Mouse (Mus musculus) midbrain, embryonic 16.5 days (tissue): Measurements from ENCODE around the gene Gm49355. TPM values are rescaled to one million over a fixed set of nuclear protein-coding genes. Genes with fewer than 3 reads are reported as not detected.

Source experiments
- ATAC-seq: fragments of 200-750 bp; cut with Nextera tagmentation; 2 replicates; pipeline ENCODE4 v1.8.0; 2017; ENCODE audit warnings: moderate TSS enrichment
- H3K27ac ChIP-seq: fragments of 300-500 bp; sonication (generic); 2 replicates; pipeline ENCODE4 v1.5.1; 2014; ENCODE audit warnings: mild to moderate bottlenecking, low read length, mixed read lengths
- H3K27me3 ChIP-seq: fragments of 300-500 bp; sonication (generic); 2 replicates; pipeline ENCODE4 v1.6.1; 2014; ENCODE audit warnings: low read depth, low read length, mixed read lengths; ENCODE audit not compliant: control insufficient read depth, insufficient read depth
- H3K36me3 ChIP-seq: fragments of 300-500 bp; sonication (generic); 2 replicates; pipeline ENCODE4 v1.6.1; 2014; ENCODE audit warnings: mild to moderate bottlenecking, low read length, moderate library complexity, mixed read lengths; ENCODE audit not compliant: control insufficient read depth, insufficient read depth
- H3K4me1 ChIP-seq: fragments of 300-500 bp; sonication (generic); 2 replicates; pipeline ENCODE4 v1.6.1; 2014; ENCODE audit warnings: mild to moderate bottlenecking, low read length, mixed read lengths; ENCODE audit not compliant: control insufficient read depth, insufficient read depth
- H3K4me2 ChIP-seq: fragments of 300-500 bp; sonication (generic); 2 replicates; pipeline ENCODE4 v1.6.1; 2014; ENCODE audit warnings: mild to moderate bottlenecking, low read length, mixed read lengths
- H3K4me3 ChIP-seq: fragments of 300-500 bp; sonication (generic); 2 replicates; pipeline ENCODE4 v1.5.1; 2014; ENCODE audit warnings: low read depth, mild to moderate bottlenecking, low read length, moderate library complexity, mixed read lengths
- H3K9ac ChIP-seq: fragments of 300-500 bp; sonication (generic); 2 replicates; pipeline ENCODE4 v1.6.1; 2014; ENCODE audit warnings: low read depth, low read length, mixed read lengths
- H3K9me3 ChIP-seq: fragments of 300-500 bp; sonication (generic); replicated peaks from 2 replicates; pipeline ENCODE4 v1.6.1; 2014; ENCODE audit warnings: mild to moderate bottlenecking, low read length, mixed read lengths; ENCODE audit not compliant: control insufficient read depth, poor library complexity, severe bottlenecking
- WGBS: fragments of 180-500 bp; shearing (Covaris S2); extraction: QIAGEN DNeasy Blood & Tissue Kit; methylation state at CpG from one replicate; pipeline ENCODE4 v1.1.7; 2014; 5-methylcytosine and 5-hydroxymethylcytosine counted together
- polyA plus RNA-seq: library from polyadenylated mRNA; unstranded; fragments of >200 nt; fragmentation: Nextera tagmentation; extraction: Ambion mirVana; gene quantifications from 2 replicates; pipeline ENCODE4 v1.2.1, GENCODE M21; 2015

The Gm49355 gene
- polyA plus RNA-seq, 1 experiment from 2014 or later = 0.14 TPM

DNA sequence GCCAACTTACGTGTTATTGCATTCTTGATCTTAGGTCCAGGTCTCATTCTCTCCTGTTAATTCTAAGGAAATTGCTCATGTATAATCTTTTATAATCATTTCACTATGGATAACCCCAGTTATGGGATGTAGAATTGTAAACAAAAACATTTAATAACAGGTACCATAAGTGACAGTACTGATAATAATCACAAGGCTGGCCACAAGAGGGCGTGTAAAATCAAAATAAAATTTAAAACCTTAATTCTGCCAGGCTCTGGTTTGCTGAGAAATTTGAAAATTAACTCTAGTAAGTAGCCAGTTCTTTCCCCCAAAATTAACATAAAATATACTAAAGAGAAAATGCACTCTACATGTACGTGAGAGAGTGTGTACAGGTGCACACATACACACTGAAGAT is 16.9 kb downstream of the Gm49355 start:
- 61% methylated on average over 3 of the region's 3 CpGs for WGBS
- Histone ChIP-seq H3K9ac (no peak overlapping the region), H3K27ac (no peak overlapping the region), H3K4me2 (no peak overlapping the region), H3K27me3 (no peaks in the 10 kb centered on the region), H3K4me1 (no peaks in the 10 kb centered on the region), H3K36me3 (no peaks in the 10 kb centered on the region; the same call in 1 of the 2 replicates), H3K4me3 (no peak overlapping the region), H3K9me3 (no peaks in the 10 kb centered on the region)
- no peak for ATAC-seq

GRCm38 (mm10) chr14:12303106-12303505 is 19.3 kb downstream of the Gm49355 start:
- Histone ChIP-seq H3K27ac (no peak overlapping the region), H3K4me2 (no peak overlapping the region), H3K9me3 (no peaks in the 10 kb centered on the region), H3K9ac (no peak overlapping the region), H3K27me3 (no peaks in the 10 kb centered on the region), H3K4me1 (no peaks in the 10 kb centered on the region), H3K4me3 (no peak overlapping the region), H3K36me3 (no peaks in the 10 kb centered on the region)
- no peak for ATAC-seq
- WGBS = 57% methylated on average over 2 of the region's 2 CpGs

DNA sequence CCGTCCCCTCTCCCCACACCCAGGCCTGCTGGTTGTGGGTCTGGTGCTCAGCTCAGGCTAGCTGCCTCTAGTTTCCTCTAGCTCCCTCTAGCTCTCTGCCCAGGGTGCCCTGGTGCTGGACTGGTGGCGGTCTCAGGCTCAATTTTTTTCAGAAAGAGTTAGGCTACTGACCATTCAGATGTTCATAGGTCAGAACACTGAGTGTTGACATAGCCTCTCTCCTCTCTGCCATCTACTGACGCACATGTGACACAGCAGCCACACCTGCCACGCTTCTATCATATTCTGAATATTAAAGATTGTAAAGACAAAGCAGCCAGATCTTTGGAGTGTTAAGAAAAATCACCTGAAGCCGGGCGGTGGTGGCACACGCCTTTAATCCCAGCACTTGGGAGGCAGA is 49.8 kb downstream of the Gm49355 start:
- Histone ChIP-seq H3K4me2 (no peak overlapping the region), H3K36me3 (no peaks in the 10 kb centered on the region), H3K4me3 (no peak overlapping the region), H3K4me1 (peaks cover 3% of the 10 kb centered on the region; the same call in 1 of the 2 replicates), H3K27me3 (peaks cover 48% of the 10 kb centered on the region), H3K27ac (no peak overlapping the region), H3K9ac (no peak overlapping the region), H3K9me3 (no peaks in the 10 kb centered on the region)
- ATAC-seq = no peak
- WGBS = 82% methylated on average over 7 of the region's 7 CpGs

GRCm38 (mm10) chr14:12334925-12335324 is 51.1 kb downstream of the Gm49355 start:
- peaks cover 54% of the 10 kb centered on the region for H3K27me3 ChIP-seq
- H3K9ac ChIP-seq = no peak overlapping the region
- H3K36me3 ChIP-seq = no peaks in the 10 kb centered on the region
- no peak overlapping the region for H3K4me2 ChIP-seq
- WGBS = 64% methylated on average over 7 of the region's 7 CpGs
- no peak overlapping the region for H3K27ac ChIP-seq
- no peak for ATAC-seq
- no peaks in the 10 kb centered on the region for H3K9me3 ChIP-seq
- peaks cover 3% of the 10 kb centered on the region; the same call in 1 of the 2 replicates for H3K4me1 ChIP-seq
- no peak overlapping the region for H3K4me3 ChIP-seq

GRCm38 (mm10) chr14:12337421-12337997 is 53.7 kb downstream of the Gm49355 start:
- peaks cover 59% of the 10 kb centered on the region for H3K27me3 ChIP-seq
- H3K9ac ChIP-seq = no peak overlapping the region
- H3K9me3 ChIP-seq = no peaks in the 10 kb centered on the region
- no peak overlapping the region for H3K4me2 ChIP-seq
- peaks cover 5% of the 10 kb centered on the region; the same call in 1 of the 2 replicates for H3K4me1 ChIP-seq
- H3K27ac ChIP-seq = no peak overlapping the region
- 3% methylated on average over 8 of the region's 8 CpGs for WGBS
- ATAC-seq = no peak
- H3K4me3 ChIP-seq = no peak overlapping the region
- no peaks in the 10 kb centered on the region for H3K36me3 ChIP-seq

DNA sequence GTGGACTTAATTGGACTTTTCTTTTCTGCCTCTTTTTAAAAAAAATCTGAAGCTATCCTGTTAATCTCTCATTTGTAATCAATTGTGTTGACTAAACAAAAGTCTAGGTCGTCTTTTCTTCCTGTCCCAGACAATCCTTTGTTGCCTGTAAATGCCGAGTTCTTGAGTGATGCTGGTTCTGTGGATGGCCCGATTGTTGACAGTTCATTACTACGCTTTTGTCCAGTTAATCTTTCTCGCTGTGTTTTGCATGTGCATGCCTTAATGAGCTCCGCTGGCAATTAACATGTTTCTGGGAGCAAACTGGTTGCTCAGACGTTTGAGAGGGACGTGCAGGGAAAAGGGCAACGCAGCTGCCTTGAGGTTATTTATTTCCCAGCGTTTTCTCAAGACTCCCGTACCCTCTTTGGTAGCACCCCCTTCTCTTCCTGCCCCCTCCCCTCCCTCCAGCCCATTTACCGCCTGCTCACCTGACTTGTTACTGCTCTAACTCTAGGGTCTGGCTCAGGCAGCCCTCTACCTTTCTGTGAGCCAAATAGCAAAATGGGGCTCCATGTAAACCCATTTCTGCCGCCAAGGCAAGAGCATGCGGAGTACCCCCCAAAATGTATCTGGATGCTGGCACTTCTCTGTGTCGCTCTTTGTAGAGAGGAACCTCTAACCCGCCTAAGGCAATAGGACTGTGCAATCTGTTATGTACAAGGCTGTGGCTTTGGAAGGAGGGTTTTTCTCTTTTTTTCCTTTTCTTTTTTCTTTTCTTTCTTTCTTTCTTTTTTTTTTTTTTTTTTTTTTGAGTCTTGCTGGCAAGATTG is 54.4 kb downstream of the Gm49355 start:
- Histone ChIP-seq H3K9me3 (no peaks in the 10 kb centered on the region), H3K4me1 (peaks cover 5% of the 10 kb centered on the region; the same call in 1 of the 2 replicates), H3K4me2 (0 out of 2 replicates have a peak overlapping the region, but pooled peaks have one; percentile 16), H3K27ac (no peak overlapping the region), H3K36me3 (no peaks in the 10 kb centered on the region), H3K4me3 (no peak overlapping the region), H3K27me3 (peaks cover 64% of the 10 kb centered on the region), H3K9ac (no peak overlapping the region)
- 3% methylated on average over 16 of the region's 16 CpGs for WGBS
- ATAC-seq = peak; percentile 39

- WGBS = 2% methylated on average over 10 of the region's 10 CpGs
- H3K9ac ChIP-seq = no peak overlapping the region
- H3K4me3 ChIP-seq = no peak overlapping the region
- H3K4me2 ChIP-seq = no peak overlapping the region
- no peak overlapping the region for H3K27ac ChIP-seq
- H3K9me3 ChIP-seq = no peaks in the 10 kb centered on the region
- peaks cover 5% of the 10 kb centered on the region; the same call in 1 of the 2 replicates for H3K4me1 ChIP-seq
- no peaks in the 10 kb centered on the region for H3K36me3 ChIP-seq
- no peak for ATAC-seq
- H3K27me3 ChIP-seq = peaks cover 69% of the 10 kb centered on the region
These were observed 55.2 kb downstream of the Gm49355 start for GRCm38 (mm10) chr14:12338811-12339565.

- no peaks in the 10 kb centered on the region for H3K9me3 ChIP-seq
- H3K4me2 ChIP-seq = no peak overlapping the region; the same call in 1 of the 2 replicates
- peaks cover 69% of the 10 kb centered on the region for H3K27me3 ChIP-seq
- H3K27ac ChIP-seq = no peak overlapping the region
- peaks cover 8% of the 10 kb centered on the region; the same call in 1 of the 2 replicates for H3K4me1 ChIP-seq
- under 1% methylated on average over 19 of the region's 19 CpGs for WGBS
- no peak overlapping the region for H3K4me3 ChIP-seq
- no peaks in the 10 kb centered on the region for H3K36me3 ChIP-seq
- no peak overlapping the region for H3K9ac ChIP-seq
- no peak for ATAC-seq
These were observed 56.7 kb downstream of the Gm49355 start for GRCm38 (mm10) chr14:12340238-12341074.
